Mouse (Mus musculus) kidney, postnatal 0 days (tissue): ENCODE results near the gene Ehd1. TPM values are rescaled to one million over a fixed set of nuclear protein-coding genes. Genes with fewer than 3 reads are reported as not detected.

Source experiments
- ATAC-seq: fragments of 200-750 bp; cut with Nextera tagmentation; replicated peaks from 2 replicates; pipeline ENCODE4 v1.8.0; 2017; ENCODE audit warnings: low read depth, moderate number of reproducible peaks, moderate TSS enrichment, moderate library complexity; ENCODE audit not compliant: low FRiP score
- DNase-seq: peaks from one replicate; pipeline ENCODE4 v3.0.0-alpha.2; 2016; ENCODE audit warnings: low spot score
- H3K27ac ChIP-seq: fragments of 300-500 bp; sonication (generic); 2 replicates; pipeline ENCODE4 v1.5.1; 2014; ENCODE audit warnings: mild to moderate bottlenecking
- H3K27me3 ChIP-seq: fragments of 300-500 bp; sonication (generic); 2 replicates; pipeline ENCODE4 v1.6.1; 2014; ENCODE audit warnings: low read length, mixed read lengths; ENCODE audit not compliant: insufficient read depth
- H3K36me3 ChIP-seq: fragments of 300-500 bp; sonication (generic); 2 replicates; pipeline ENCODE4 v1.6.1; 2014; ENCODE audit warnings: low read length, mixed read lengths; ENCODE audit not compliant: insufficient read depth
- H3K4me1 ChIP-seq: fragments of 300-500 bp; sonication (generic); replicated peaks from 2 replicates; pipeline ENCODE4 v1.6.1; 2014; ENCODE audit warnings: antibody characterized with exemption, low read length, mixed read lengths; ENCODE audit not compliant: insufficient read depth
- H3K4me2 ChIP-seq: fragments of 300-500 bp; sonication (generic); 2 replicates; pipeline ENCODE4 v1.6.1; 2014; ENCODE audit warnings: mild to moderate bottlenecking, low read length, moderate library complexity, mixed read lengths
- H3K4me3 ChIP-seq: fragments of 300-500 bp; sonication (generic); replicated peaks from 2 replicates; pipeline ENCODE4 v1.5.1; 2014; ENCODE audit warnings: low read depth, low read length
- H3K9ac ChIP-seq: fragments of 300-500 bp; sonication (generic); 2 replicates; pipeline ENCODE4 v1.6.1; 2014; ENCODE audit warnings: low read depth, low read length
- H3K9me3 ChIP-seq: fragments of 300-500 bp; sonication (generic); replicated peaks from 2 replicates; pipeline ENCODE4 v1.6.1; 2016; ENCODE audit warnings: low read length, inconsistent platforms, mixed read lengths
- CTCF ChIP-seq: IDR thresholded peaks from 2 replicates; pipeline ENCODE4 v1.5.1; 2016; ENCODE audit warnings: antibody characterized with exemption, low read depth, mild to moderate bottlenecking, moderate library complexity
- WGBS: fragments of 180-500 bp; shearing (Covaris S2); extraction: QIAGEN DNeasy Blood & Tissue Kit; methylation state at CpG from one replicate; pipeline ENCODE4 v1.1.7; 2014; 5-methylcytosine and 5-hydroxymethylcytosine counted together
- polyA plus RNA-seq: library from polyadenylated mRNA; unstranded; fragments of >200 nt; fragmentation: Nextera tagmentation; extraction: Ambion mirVana; gene quantifications from 2 replicates; pipeline ENCODE4 v1.2.1, GENCODE M21; 2015

The Ehd1 gene
- polyA plus RNA-seq, 1 experiment from 2014 or later: 64.2 TPM

DNA sequence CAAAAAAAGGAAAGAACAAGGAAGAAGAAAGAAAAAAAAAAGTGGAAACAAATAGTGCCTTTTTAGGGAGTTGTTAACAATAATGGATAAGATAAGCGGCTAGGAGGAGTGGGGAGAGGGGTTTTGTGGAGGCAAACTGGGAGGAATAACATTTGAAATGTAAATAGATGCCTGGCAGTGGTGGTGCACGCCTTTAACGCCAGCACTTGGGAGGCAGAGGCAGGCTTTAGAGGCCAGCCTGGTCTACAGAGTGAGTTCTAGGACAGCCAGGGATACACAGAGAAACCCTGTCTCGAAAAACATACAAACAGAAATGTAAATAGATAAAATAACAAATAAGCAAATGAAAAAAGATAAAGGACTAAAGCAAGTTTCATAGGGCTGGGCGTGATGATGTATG is 35.8 kb upstream of the Ehd1 start:
- H3K27ac ChIP-seq: no peak overlapping the region
- WGBS: 38% methylated on average over 5 of the region's 5 CpGs
- 0 out of 2 replicates have a peak overlapping the region, but pooled peaks have one; percentile 28 for H3K4me2 ChIP-seq
- peaks cover 12% of the 10 kb centered on the region for H3K4me1 ChIP-seq
- DNase-seq: no peak
- no peak overlapping the region for H3K4me3 ChIP-seq
- no peak for TF ChIP-seq CTCF
- H3K9me3 ChIP-seq: no peaks in the 10 kb centered on the region
- H3K27me3 ChIP-seq: no peaks in the 10 kb centered on the region
- H3K9ac ChIP-seq: no peak overlapping the region
- ATAC-seq: no peak
- H3K36me3 ChIP-seq: peaks cover 8% of the 10 kb centered on the region; the same call in 1 of the 2 replicates

GRCm38 (mm10) chr19:6241274-6242107 is 35.0 kb upstream of the Ehd1 start, which contains the start of gene Atg2a:
Gene Atg2a, plus strand, starts transcription at chr19:6241668.
- Histone ChIP-seq H3K27ac (peak within 1 kb of the TSS; percentile 86), H3K27me3 (no peaks in the 10 kb centered on the region), H3K9me3 (no peaks in the 10 kb centered on the region), H3K4me2 (peak within 1 kb of the TSS; percentile 92), H3K4me1 (peaks cover 10% of the 10 kb centered on the region), H3K36me3 (peaks cover 9% of the 10 kb centered on the region), H3K9ac (peak within 1 kb of the TSS; percentile 89), H3K4me3 (peak within 1 kb of the TSS; percentile 94)
- TF ChIP-seq CTCF: no peak; the same call in 1 of the 2 replicates
- WGBS: under 1% methylated on average over 55 of the region's 55 CpGs
- DNase-seq: peak; percentile 99
- ATAC-seq: peak; percentile 90

DNA sequence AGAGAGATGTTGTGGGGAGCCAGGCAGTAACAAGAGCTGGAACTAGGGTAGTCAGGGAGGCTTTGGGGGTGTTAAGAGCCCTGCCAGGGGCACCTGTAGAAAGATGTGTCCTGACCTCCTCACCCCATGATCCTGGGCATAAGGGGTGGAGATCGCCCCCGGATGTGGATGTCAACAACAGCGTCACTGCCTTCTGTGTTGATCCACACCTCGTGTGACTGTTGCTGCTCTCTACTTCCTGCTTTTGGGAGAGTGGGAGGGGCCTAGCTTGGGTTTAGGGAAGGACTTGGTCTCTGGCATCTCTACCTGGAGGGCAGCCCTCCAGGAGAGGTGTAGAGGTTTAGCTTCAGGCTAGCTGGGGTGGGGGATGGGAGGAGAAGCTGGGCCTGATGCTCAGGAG is 34.2 kb upstream of the Ehd1 start:
- Histone ChIP-seq H3K27me3 (no peaks in the 10 kb centered on the region), H3K9me3 (no peaks in the 10 kb centered on the region), H3K36me3 (peaks cover 12% of the 10 kb centered on the region), H3K4me2 (peak overlapping the region; percentile 92), H3K9ac (peak overlapping the region; percentile 89), H3K4me1 (peaks cover 9% of the 10 kb centered on the region), H3K4me3 (peak overlapping the region; percentile 94), H3K27ac (peak overlapping the region; percentile 86)
- ATAC-seq: peak; percentile 41
- 1% methylated on average over 4 of the region's 4 CpGs for WGBS
- peak; percentile 71 for DNase-seq
- no peak for TF ChIP-seq CTCF

GRCm38 (mm10) chr19:6243226-6243625 is 33.3 kb upstream of the Ehd1 start:
- DNase-seq: no peak
- peaks cover 20% of the 10 kb centered on the region for H3K36me3 ChIP-seq
- 90% methylated on average over 5 of the region's 5 CpGs for WGBS
- no peaks in the 10 kb centered on the region for H3K9me3 ChIP-seq
- no peak for ATAC-seq
- no peak overlapping the region for H3K9ac ChIP-seq
- peaks cover 9% of the 10 kb centered on the region for H3K4me1 ChIP-seq
- H3K4me2 ChIP-seq: no peak overlapping the region
- TF ChIP-seq CTCF: no peak
- no peaks in the 10 kb centered on the region for H3K27me3 ChIP-seq
- no peak overlapping the region for H3K27ac ChIP-seq
- no peak overlapping the region for H3K4me3 ChIP-seq

DNA sequence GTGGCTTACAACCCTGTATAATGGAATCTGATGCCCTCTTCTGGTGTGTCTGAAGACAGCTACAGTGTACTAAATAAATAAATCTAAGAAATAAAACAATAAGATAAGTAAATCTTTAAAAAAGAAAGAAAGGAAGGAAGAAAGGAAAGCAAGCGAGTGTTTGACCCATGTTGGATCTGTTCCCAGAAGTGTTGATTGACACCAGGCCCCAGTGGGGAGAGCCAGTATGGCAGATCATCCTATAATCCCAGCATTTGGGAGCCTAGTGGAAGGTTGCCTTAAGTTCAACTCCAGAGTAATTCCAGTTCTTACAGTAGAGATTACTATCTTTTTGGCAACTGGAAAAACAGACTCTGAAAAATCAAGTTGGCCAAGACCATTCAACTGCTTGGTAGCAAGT is 30.7 kb upstream of the Ehd1 start:
- DNase-seq (no peak), ATAC-seq (no peak)
- Histone ChIP-seq H3K4me2 (no peak overlapping the region), H3K9me3 (no peaks in the 10 kb centered on the region), H3K9ac (no peak overlapping the region), H3K27me3 (no peaks in the 10 kb centered on the region), H3K27ac (no peak overlapping the region), H3K4me1 (peaks cover 9% of the 10 kb centered on the region), H3K36me3 (peaks cover 34% of the 10 kb centered on the region), H3K4me3 (no peak overlapping the region)
- 47% methylated on average over 1 of the region's 1 CpGs for WGBS
- TF ChIP-seq CTCF: no peak

DNA sequence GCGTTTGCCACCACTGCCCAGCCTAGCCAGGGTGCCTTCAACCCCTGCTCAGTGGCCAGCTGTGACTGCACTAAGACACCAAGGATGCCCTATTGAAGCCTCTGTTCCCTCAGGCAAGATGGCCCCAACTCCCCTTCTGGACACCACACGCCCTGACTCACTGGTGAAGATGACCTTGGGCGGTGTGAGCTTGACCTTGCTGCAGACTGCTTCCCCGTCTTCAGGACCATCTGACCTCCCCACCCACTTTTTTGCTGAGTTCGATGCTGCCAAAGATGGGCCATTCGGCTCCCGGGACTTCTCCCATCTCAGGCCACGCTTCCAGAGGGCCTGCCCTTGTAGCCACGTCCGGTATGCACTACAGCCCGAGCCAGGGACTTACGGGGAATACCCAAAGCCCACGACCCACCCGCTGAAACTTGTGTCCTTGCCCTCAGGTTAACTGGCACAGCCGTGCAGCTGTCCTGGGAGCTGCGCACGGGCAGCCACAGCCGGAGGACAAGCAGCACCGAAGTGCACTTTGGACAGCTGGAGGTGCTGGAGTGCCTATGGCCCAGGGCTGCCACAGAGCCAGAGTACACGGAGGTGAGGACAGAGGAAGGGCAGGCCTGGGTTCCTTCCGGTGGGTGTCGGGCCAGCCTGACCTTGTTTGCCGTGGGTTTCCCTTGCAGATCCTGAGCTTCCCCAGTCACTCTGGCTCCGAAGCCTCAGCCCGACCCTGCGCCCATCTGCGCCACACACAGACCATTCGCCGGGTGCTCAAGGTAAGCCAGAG is 28.8 kb upstream of the Ehd1 start:
- H3K36me3 ChIP-seq: peaks cover 50% of the 10 kb centered on the region
- ATAC-seq: no peak
- WGBS: 92% methylated on average over 29 of the region's 29 CpGs

More for the DNA sequence above, 28.8 kb upstream of the Ehd1 start:
- Histone ChIP-seq H3K27ac (no peak overlapping the region), H3K9ac (no peak overlapping the region), H3K9me3 (no peaks in the 10 kb centered on the region), H3K4me3 (no peak overlapping the region), H3K4me1 (peaks cover 3% of the 10 kb centered on the region; the same call in 1 of the 2 replicates), H3K27me3 (no peaks in the 10 kb centered on the region), H3K4me2 (no peak overlapping the region)
- no peak for TF ChIP-seq CTCF
- DNase-seq: no peak
